Mouse (Mus musculus) midbrain, embryonic 14.5 days (tissue): ENCODE measurements at regions not wholly inside any gene's neighbourhood (a gene's known extent, or its start where the extent isn't known, plus 50 kb on each side); places are given as distances from the start of the nearest gene placed in this dataset.

Source experiments
- ATAC-seq: fragments of 200-750 bp; cut with Nextera tagmentation; 2 replicates; pipeline ENCODE4 v1.8.0; 2017; ENCODE audit warnings: moderate number of reproducible peaks, moderate library complexity; ENCODE audit not compliant: low FRiP score, low TSS enrichment
- DNase-seq: peaks from one replicate; pipeline ENCODE4 v3.0.0-alpha.2; 2015
- H3K27ac ChIP-seq: fragments of 300-500 bp; sonication (generic); replicated peaks from 2 replicates; pipeline ENCODE4 v1.5.1; 2014; ENCODE audit warnings: mild to moderate bottlenecking, low read depth, low read length, moderate library complexity
- H3K27me3 ChIP-seq: fragments of 300-500 bp; sonication (generic); 2 replicates; pipeline ENCODE4 v1.6.1; 2014; ENCODE audit warnings: low read length, control low read depth, mixed read lengths; ENCODE audit not compliant: control insufficient read depth, insufficient read depth
- H3K36me3 ChIP-seq: fragments of 300-500 bp; sonication (generic); 2 replicates; pipeline ENCODE4 v1.6.1; 2014; ENCODE audit warnings: low read length, control low read depth; ENCODE audit not compliant: control insufficient read depth, insufficient read depth
- H3K4me1 ChIP-seq: fragments of 300-500 bp; sonication (generic); 2 replicates; pipeline ENCODE4 v1.6.1; 2014; ENCODE audit warnings: mild to moderate bottlenecking, antibody characterized with exemption, low read length, control low read depth; ENCODE audit not compliant: control insufficient read depth, insufficient read depth
- H3K4me2 ChIP-seq: fragments of 300-500 bp; sonication (generic); 2 replicates; pipeline ENCODE4 v1.6.1; 2014; ENCODE audit warnings: mild to moderate bottlenecking, low read length, moderate library complexity
- H3K4me3 ChIP-seq: fragments of 300-500 bp; sonication (generic); replicated peaks from 2 replicates; pipeline ENCODE4 v1.5.1; 2014; ENCODE audit warnings: low read depth, low read length
- H3K9ac ChIP-seq: fragments of 300-500 bp; sonication (generic); replicated peaks from 2 replicates; pipeline ENCODE4 v1.6.1; 2014; ENCODE audit warnings: mild to moderate bottlenecking, low read length, moderate library complexity
- H3K9me3 ChIP-seq: fragments of 300-500 bp; sonication (generic); 2 replicates; pipeline ENCODE4 v1.6.1; 2016; ENCODE audit warnings: low read length, control low read depth, mixed read lengths; ENCODE audit not compliant: control insufficient read depth
- WGBS: fragments of 180-500 bp; shearing (Covaris S2); extraction: QIAGEN DNeasy Blood & Tissue Kit; methylation state at CpG from one replicate; pipeline ENCODE4 v1.1.7; 2014; 5-methylcytosine and 5-hydroxymethylcytosine counted together

DNA sequence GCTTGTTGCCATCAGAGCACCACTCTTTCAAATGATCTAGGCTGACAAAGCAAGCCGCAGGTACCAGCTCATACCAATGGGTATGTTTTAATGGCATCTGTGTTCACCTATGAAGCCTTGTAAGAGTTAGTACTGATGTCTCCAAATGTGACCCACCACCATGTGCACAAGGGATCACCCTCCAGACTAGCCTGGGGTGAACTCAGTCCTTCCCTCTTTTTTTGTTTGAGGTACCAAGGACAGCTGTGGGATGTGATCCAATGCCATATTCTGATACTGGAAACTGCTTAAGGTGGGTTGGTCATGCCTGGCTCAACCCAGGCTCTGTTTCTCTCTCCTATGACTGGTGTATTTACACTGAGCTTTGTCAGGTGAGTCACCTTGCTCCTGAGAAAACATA is 244.8 kb upstream of the Cdh4 start:
- Histone ChIP-seq H3K4me3 (no peak overlapping the region), H3K9ac (no peak overlapping the region), H3K4me1 (no peaks in the 10 kb centered on the region; the same call in 1 of the 2 replicates), H3K4me2 (no peak overlapping the region), H3K36me3 (no peaks in the 10 kb centered on the region), H3K9me3 (no peaks in the 10 kb centered on the region), H3K27me3 (no peaks in the 10 kb centered on the region), H3K27ac (no peak overlapping the region)
- ATAC-seq (no peak), DNase-seq (no peak)
- 100% methylated on average over 1 of the region's 1 CpGs for WGBS

DNA sequence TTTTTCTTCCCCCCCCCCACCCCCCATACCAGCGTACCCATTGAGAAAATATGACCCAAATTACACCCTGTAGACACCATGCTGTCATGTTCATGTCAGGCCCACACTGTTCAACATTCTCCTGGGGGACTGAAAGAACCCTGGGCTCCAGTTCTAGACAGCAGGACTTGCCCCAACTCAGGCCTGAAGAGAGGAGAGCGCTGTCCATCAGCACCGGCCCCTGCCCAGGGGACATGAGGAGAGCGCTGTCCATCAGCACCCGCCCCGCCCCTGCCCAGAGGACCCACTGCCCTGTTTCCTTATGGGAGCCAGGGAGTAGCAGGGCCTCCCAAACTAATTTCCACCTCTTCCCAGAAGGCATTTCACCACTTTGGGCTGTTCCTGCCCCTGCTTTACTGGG is 241.7 kb upstream of the Cdh4 start:
- no peaks in the 10 kb centered on the region for H3K36me3 ChIP-seq
- no peaks in the 10 kb centered on the region for H3K27me3 ChIP-seq
- H3K4me1 ChIP-seq, result no peaks in the 10 kb centered on the region; the same call in 1 of the 2 replicates
- no peak overlapping the region for H3K4me3 ChIP-seq
- H3K27ac ChIP-seq, result no peak overlapping the region
- ATAC-seq (no peak), DNase-seq (peak; percentile 49)
- H3K9ac ChIP-seq, result no peak overlapping the region
- H3K4me2 ChIP-seq, result no peak overlapping the region
- no peaks in the 10 kb centered on the region for H3K9me3 ChIP-seq
- WGBS, result 7% methylated on average over 6 of the region's 6 CpGs

DNA sequence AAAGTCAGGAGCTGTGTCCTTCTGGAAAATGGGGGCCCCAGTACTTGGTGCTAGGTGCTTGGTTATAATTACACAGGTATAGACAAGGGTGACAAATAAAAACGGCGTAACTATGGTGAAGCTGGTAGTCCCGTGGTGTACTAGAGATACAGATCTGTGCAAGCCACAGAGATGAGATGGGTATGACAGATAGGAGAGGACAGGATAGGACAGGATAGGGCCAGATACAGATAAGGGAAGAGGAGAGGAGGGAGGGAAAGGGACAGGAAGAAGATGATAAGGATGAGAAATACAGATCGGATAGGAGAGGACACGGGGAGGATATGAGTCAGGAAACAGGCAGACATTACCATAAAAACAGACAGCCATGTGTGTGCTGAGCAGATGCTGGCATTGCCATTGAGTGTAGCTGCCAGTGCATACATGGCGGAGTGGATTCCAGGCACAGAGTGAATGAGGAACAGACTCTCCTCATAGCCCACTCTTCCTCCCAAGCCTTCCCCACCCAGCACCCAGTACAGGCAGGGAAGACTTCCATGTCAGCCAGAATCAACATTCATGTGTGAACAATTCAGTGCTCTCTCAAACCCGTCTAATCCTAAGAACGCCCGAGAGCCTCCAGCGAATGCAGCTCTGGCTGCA is 231.9 kb upstream of the Cdh4 start:
- Histone ChIP-seq H3K27me3 (no peaks in the 10 kb centered on the region), H3K9ac (no peak overlapping the region), H3K4me1 (no peaks in the 10 kb centered on the region), H3K36me3 (no peaks in the 10 kb centered on the region), H3K4me3 (no peak overlapping the region), H3K4me2 (no peak overlapping the region), H3K27ac (no peak overlapping the region), H3K9me3 (no peaks in the 10 kb centered on the region)
- ATAC-seq, result no peak
- WGBS, result 66% methylated on average over 10 of the region's 10 CpGs
- DNase-seq, result no peak

DNA sequence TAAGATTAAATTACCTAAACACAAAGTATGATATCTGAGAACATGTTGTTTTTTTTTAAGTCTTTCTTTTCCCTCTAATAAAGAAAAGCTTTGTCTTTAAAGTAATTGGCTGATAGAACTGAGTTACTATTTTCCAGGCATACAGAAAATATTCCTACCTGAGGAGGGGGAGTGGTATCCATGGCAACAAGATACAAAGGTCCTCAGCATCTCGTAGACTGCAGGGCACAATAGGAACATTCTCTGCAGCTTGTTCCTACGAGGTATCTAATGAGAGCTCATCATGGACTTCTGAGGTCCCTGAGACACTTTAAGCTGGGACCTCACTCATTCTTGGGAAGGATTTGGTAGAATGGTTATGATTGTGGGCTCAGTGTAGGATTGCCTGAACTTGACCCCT is 225.5 kb upstream of the Cdh4 start:
- H3K4me1 ChIP-seq, result peaks cover 5% of the 10 kb centered on the region; the same call in 1 of the 2 replicates
- DNase-seq (peak; percentile 75), ATAC-seq (no peak)
- WGBS, result 11% methylated on average over 2 of the region's 2 CpGs
- no peak overlapping the region for H3K4me2 ChIP-seq
- H3K9ac ChIP-seq, result no peak overlapping the region
- no peaks in the 10 kb centered on the region for H3K27me3 ChIP-seq
- no peaks in the 10 kb centered on the region for H3K9me3 ChIP-seq
- H3K27ac ChIP-seq, result no peak overlapping the region
- no peaks in the 10 kb centered on the region for H3K36me3 ChIP-seq
- H3K4me3 ChIP-seq, result no peak overlapping the region

DNA sequence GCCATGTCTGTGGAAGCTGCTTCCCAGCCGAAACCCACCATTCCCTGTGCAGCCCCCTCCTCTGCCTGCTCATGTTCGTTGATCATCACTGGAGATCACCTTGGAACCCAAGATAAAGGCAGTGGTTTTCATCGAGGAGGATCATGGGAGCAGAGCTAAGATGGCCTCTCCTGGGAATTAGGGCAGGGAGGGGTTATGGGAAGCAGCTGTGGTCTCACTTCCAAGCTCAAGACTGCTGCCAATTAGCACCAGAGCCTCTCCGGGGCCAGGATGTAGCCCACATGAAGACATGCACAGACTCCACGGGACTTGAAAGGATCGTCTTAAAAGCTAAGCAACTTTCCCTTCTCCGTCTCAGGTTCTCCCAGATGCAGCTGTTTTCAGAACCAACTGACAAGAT is 214.1 kb upstream of the Cdh4 start:
- H3K27ac ChIP-seq, result no peak overlapping the region
- H3K4me2 ChIP-seq, result no peak overlapping the region
- no peaks in the 10 kb centered on the region for H3K9me3 ChIP-seq
- WGBS, result 68% methylated on average over 7 of the region's 7 CpGs
- no peak for DNase-seq
- no peaks in the 10 kb centered on the region for H3K27me3 ChIP-seq
- no peaks in the 10 kb centered on the region for H3K4me1 ChIP-seq
- no peak for ATAC-seq
- H3K4me3 ChIP-seq, result no peak overlapping the region
- no peak overlapping the region for H3K9ac ChIP-seq
- no peaks in the 10 kb centered on the region for H3K36me3 ChIP-seq

DNA sequence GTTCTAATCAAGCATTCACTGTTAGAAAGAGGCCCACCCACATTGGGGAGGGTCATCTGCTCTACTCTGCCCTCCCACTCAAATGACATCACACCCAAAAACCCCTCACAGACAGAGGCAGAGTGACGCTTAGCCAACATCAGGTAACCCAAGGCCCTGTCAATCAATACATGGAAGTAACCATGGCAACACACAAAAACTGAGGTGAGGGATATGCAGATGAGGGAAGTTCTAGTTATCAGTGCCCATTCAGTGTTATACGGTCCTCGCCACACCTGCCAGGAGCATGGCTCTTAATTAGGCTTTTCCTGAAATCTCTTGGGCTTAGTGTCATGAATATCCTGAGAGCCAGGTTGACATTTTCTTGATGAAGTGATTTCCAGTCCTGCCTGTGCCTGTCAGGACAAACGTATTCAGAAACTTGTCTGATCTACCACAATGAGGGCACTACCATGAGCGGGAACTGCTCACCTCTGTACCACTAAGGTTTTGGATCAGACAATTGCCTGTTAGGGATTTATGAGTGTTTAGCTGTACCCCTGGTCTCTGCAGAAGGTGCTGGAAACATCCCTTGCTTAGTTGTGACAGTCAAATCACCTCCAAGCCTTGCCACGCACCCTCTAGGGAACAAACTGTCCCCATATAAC is 210.4 kb upstream of the Cdh4 start:
- 63% methylated on average over 6 of the region's 6 CpGs for WGBS
- ATAC-seq (no peak), DNase-seq (peak; percentile 42)
- no peaks in the 10 kb centered on the region for H3K27me3 ChIP-seq
- H3K36me3 ChIP-seq, result no peaks in the 10 kb centered on the region
- no peak overlapping the region for H3K4me2 ChIP-seq
- H3K9me3 ChIP-seq, result no peaks in the 10 kb centered on the region
- no peaks in the 10 kb centered on the region for H3K4me1 ChIP-seq
- no peak overlapping the region for H3K27ac ChIP-seq
- no peak overlapping the region for H3K9ac ChIP-seq
- no peak overlapping the region for H3K4me3 ChIP-seq

DNA sequence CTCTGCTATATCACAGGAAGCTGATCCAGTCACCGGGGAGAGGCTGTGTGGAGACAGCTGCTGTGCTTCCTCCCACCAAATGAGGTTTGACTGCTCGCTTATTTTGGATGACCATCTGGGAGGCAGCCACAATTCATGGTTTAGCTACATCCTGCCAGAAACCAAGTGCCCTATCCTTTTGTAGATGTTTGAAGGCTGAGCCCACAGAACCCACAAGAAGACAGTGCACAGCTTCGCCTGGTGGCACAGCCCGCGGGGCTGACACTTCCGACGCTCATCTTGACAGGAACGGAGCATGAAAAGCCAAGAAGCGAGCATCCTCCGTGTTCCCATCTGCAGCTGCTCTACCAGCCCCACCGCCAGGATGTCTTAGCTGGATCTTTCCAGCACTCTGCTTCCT is 204.1 kb upstream of the Cdh4 start:
- Histone ChIP-seq H3K27ac (no peak overlapping the region), H3K9me3 (no peaks in the 10 kb centered on the region), H3K36me3 (no peaks in the 10 kb centered on the region), H3K27me3 (no peaks in the 10 kb centered on the region), H3K9ac (no peak overlapping the region), H3K4me3 (no peak overlapping the region), H3K4me1 (no peaks in the 10 kb centered on the region), H3K4me2 (no peak overlapping the region)
- ATAC-seq (no peak), DNase-seq (no peak)
- WGBS, result 89% methylated on average over 11 of the region's 11 CpGs

DNA sequence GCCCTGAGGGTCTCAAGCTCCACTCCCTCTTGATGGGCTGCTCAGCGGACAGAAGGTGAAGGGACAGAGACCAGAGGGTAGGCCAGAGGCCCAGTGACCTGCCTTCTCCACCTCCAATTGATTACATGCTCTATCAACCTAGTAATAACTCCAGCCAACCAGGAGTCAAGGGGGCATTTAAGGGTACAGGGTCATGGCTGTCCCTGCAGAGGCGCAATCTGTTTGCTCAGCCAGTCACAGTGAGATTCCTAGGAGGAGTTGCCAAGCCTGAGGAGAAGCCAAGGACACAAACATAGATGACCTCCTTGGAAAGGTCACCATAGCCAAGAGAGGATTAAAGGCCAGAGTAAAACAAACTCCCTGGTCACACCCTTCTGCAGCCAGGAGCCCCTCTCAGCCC is 181.3 kb upstream of the Cdh4 start:
- no peaks in the 10 kb centered on the region for H3K4me1 ChIP-seq
- H3K4me3 ChIP-seq, result no peak overlapping the region
- H3K4me2 ChIP-seq, result no peak overlapping the region
- no peak overlapping the region for H3K9ac ChIP-seq
- WGBS, result 84% methylated on average over 2 of the region's 2 CpGs
- ATAC-seq (no peak), DNase-seq (no peak)
- H3K27me3 ChIP-seq, result no peaks in the 10 kb centered on the region
- H3K9me3 ChIP-seq, result no peaks in the 10 kb centered on the region
- H3K36me3 ChIP-seq, result no peaks in the 10 kb centered on the region
- no peak overlapping the region for H3K27ac ChIP-seq

DNA sequence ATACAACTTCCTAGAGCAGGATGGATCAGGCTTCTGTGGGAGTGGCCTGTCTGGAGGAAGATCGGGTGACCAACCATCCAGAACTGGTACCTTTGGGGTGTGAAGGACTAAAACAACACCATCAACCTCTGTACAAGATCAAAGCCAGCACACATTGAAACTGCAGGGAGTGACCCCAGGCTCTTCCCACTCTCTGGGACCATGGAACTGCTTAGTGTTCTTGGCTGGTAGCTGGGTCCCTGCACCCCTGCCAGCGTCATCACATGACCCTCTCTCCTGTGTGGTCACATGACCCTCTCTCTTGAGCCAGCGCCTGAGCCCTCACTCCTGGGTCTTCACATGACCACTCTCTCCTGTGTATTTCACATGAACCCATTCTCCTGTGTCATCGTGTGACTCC is 178.3 kb upstream of the Cdh4 start:
- no peaks in the 10 kb centered on the region for H3K9me3 ChIP-seq
- DNase-seq (no peak), ATAC-seq (no peak)
- no peak overlapping the region for H3K9ac ChIP-seq
- no peak overlapping the region for H3K4me3 ChIP-seq
- no peaks in the 10 kb centered on the region for H3K27me3 ChIP-seq
- H3K4me2 ChIP-seq, result no peak overlapping the region
- 86% methylated on average over 4 of the region's 4 CpGs for WGBS
- no peaks in the 10 kb centered on the region for H3K4me1 ChIP-seq
- no peaks in the 10 kb centered on the region for H3K36me3 ChIP-seq
- no peak overlapping the region for H3K27ac ChIP-seq
